16 mouse cellular contexts compared by ENCODE assay signal in genomic region chr3:137153234-137153633, GRCm38 (mm10).
DNase-seq lines count a peak whose midpoint lies in the region; ATAC-seq and TF ChIP-seq lines count a peak whose summit lies in the region.
"Had no signal": no experiment of that assay in that cellular context is flagged by ENCODE, and none has a peak within 500 bp of the region (broad histone marks: within the 10 kb centered on the region; RNA-seq: fewer than 3 reads in every experiment).

No protein-coding gene starts in this region.

- no peak for TF ChIP-seq CTCF in CH12.LX (conservative IDR thresholded peaks at IDR 0.05 in 1 of 2, IDR thresholded peaks at IDR 0.05 in 1 of 2; ENCODE audit: low read depth in 2 of 2, low read length in 2 of 2)

- ATAC-seq in hindbrain, embryonic 13.5 days (ENCODE audit: low FRiP score): no peak
- ATAC-seq in common myeloid progenitor, adult 5-6 weeks (replicated peaks; ENCODE audit: low read depth, poor library complexity, severe bottlenecking): peak; percentile 57; the same call in 1 of the 2 replicates
- ATAC-seq in forebrain, embryonic 13.5 days: no peak
- ATAC-seq: CD4-positive, CD25-positive, alpha-beta regulatory T cell, adult 4 months; liver, embryonic 12.5 days had no signal

- in situ Hi-C loops in CH12.LX (cut with MboI; ENCODE audit: low pct_ligation_motif_present, low pct_unique_long_range_greater_than_20kb, low sequenced_read_pairs): no loop called here

- no peak for DNase-seq in hindbrain, embryonic 10.5 days (ENCODE audit: low spot score)
- DNase-seq in CH12.LX (ENCODE audit: extremely low read depth): no peak
- DNase-seq in lung, postnatal 10 days: peak; percentile 34
- DNase-seq in thymus, postnatal 0 days (ENCODE audit: low spot score): no peak
- DNase-seq in embryo, embryonic 10 days (ENCODE audit: low spot score): no peak
- DNase-seq: cerebellum, adult 2 months; heart, postnatal 14 days; midbrain, embryonic 14.5 days; right cerebral cortex, postnatal 25 days; thymus, postnatal 25 days had no signal

- TF ChIP-seq RAD21 in CH12.LX (IDR thresholded peaks at IDR 0.05; ENCODE audit: low read depth, low read length): no peak

- no peaks in the 10 kb centered on the region for H3K36me3 ChIP-seq in hindbrain, embryonic 10.5 days
- no peaks in the 10 kb centered on the region for H3K36me3 ChIP-seq in hindbrain, embryonic 13.5 days
- H3K36me3 ChIP-seq in CH12.LX (replicated peaks in 1 of 2; ENCODE audit: control insufficient read depth in 1 of 2, insufficient read depth in 1 of 2, low read length in 1 of 2): no peaks in the 10 kb centered on the region
- no peaks in the 10 kb centered on the region for H3K36me3 ChIP-seq in forebrain, embryonic 13.5 days (ENCODE audit: poor library complexity, severe bottlenecking)
- H3K36me3 ChIP-seq: liver, embryonic 12.5 days; stomach, embryonic 15.5 days had no signal

- H3K27me3 ChIP-seq in hindbrain, embryonic 10.5 days (ENCODE audit: insufficient read depth, poor library complexity, severe bottlenecking): no peaks in the 10 kb centered on the region
- no peaks in the 10 kb centered on the region for H3K27me3 ChIP-seq in hindbrain, embryonic 13.5 days
- H3K27me3 ChIP-seq in CH12.LX (replicated peaks): no peaks in the 10 kb centered on the region
- H3K27me3 ChIP-seq in forebrain, embryonic 13.5 days: no peaks in the 10 kb centered on the region
- H3K27me3 ChIP-seq: liver, embryonic 12.5 days; stomach, embryonic 15.5 days had no signal

- H3K4me2 ChIP-seq in hindbrain, embryonic 13.5 days: no peak overlapping the region
- H3K4me2 ChIP-seq in CH12.LX (ENCODE audit: insufficient read depth, low read depth, poor library complexity, severe bottlenecking): peak overlapping the region; percentile 2; the same call in 1 of the 2 replicates
- no peak overlapping the region for H3K4me2 ChIP-seq in forebrain, embryonic 13.5 days
- H3K4me2 ChIP-seq: liver, embryonic 12.5 days; stomach, embryonic 15.5 days had no signal

- no peak for TF ChIP-seq EP300 in CH12.LX (IDR thresholded peaks at IDR 0.05; ENCODE audit: low read length)

- peaks cover 26% of the 10 kb centered on the region for H3K4me1 ChIP-seq in hindbrain, embryonic 10.5 days (replicated peaks)
- peaks cover 14% of the 10 kb centered on the region for H3K4me1 ChIP-seq in hindbrain, embryonic 13.5 days (replicated peaks)
- H3K4me1 ChIP-seq in CH12.LX (ENCODE audit: control insufficient read depth in 1 of 2, insufficient read depth in 2 of 2): no peaks in the 10 kb centered on the region; a peak in 1 of 4 replicates
- peaks cover 23% of the 10 kb centered on the region for H3K4me1 ChIP-seq in forebrain, embryonic 13.5 days
- H3K4me1 ChIP-seq: liver, embryonic 12.5 days; stomach, embryonic 15.5 days had no signal

- H3K9me3 ChIP-seq in hindbrain, embryonic 10.5 days: no peaks in the 10 kb centered on the region
- no peaks in the 10 kb centered on the region for H3K9me3 ChIP-seq in hindbrain, embryonic 13.5 days
- H3K9me3 ChIP-seq in CH12.LX (replicated peaks; ENCODE audit: low read length): no peaks in the 10 kb centered on the region
- no peaks in the 10 kb centered on the region for H3K9me3 ChIP-seq in forebrain, embryonic 13.5 days (replicated peaks)
- H3K9me3 ChIP-seq: liver, embryonic 12.5 days; stomach, embryonic 15.5 days had no signal

- no peak for TF ChIP-seq POLR2A in CH12.LX (IDR thresholded peaks at IDR 0.05; ENCODE audit: low read depth, low read length)

- 77% methylated on average over 6 of the region's 6 CpGs for WGBS in hindbrain, embryonic 10.5 days
- WGBS in hindbrain, embryonic 13.5 days: 74% methylated on average over 6 of the region's 6 CpGs
- WGBS in forebrain, embryonic 13.5 days: 85% methylated on average over 6 of the region's 6 CpGs

- dilution Hi-C loops in CH12.LX (cut with MboI; ENCODE audit: extremely low pct_ligation_motif_present, extremely low pct_unique_long_range_greater_than_20kb, low sequenced_read_pairs): no loop called here

- no peak overlapping the region for H3K4me3 ChIP-seq in hindbrain, embryonic 10.5 days
- H3K4me3 ChIP-seq in hindbrain, embryonic 13.5 days: no peak overlapping the region
- no peak overlapping the region for H3K4me3 ChIP-seq in CH12.LX (replicated peaks in 1 of 3; ENCODE audit: low read depth in 2 of 3, low read length in 2 of 3, poor library complexity in 1 of 3)
- no peak overlapping the region for H3K4me3 ChIP-seq in forebrain, embryonic 13.5 days
- H3K4me3 ChIP-seq: liver, embryonic 12.5 days; stomach, embryonic 15.5 days had no signal

- H3K9ac ChIP-seq in hindbrain, embryonic 13.5 days: no peak overlapping the region
- no peak overlapping the region for H3K9ac ChIP-seq in CH12.LX (ENCODE audit: insufficient read depth, low read depth)
- no peak overlapping the region for H3K9ac ChIP-seq in forebrain, embryonic 13.5 days
- H3K9ac ChIP-seq: liver, embryonic 12.5 days; stomach, embryonic 15.5 days had no signal

- no peaks in the 10 kb centered on the region for H3K79me2 ChIP-seq in CH12.LX (replicated peaks; ENCODE audit: control insufficient read depth, extremely low read depth, insufficient read depth, poor library complexity, severe bottlenecking)

- peak overlapping the region; percentile 46; the same call in 1 of the 2 replicates for H3K27ac ChIP-seq in hindbrain, embryonic 10.5 days
- no peak overlapping the region for H3K27ac ChIP-seq in hindbrain, embryonic 13.5 days
- no peak overlapping the region for H3K27ac ChIP-seq in CH12.LX (ENCODE audit: insufficient read depth, low read depth)
- H3K27ac ChIP-seq in forebrain, embryonic 13.5 days: no peak overlapping the region
- H3K27ac ChIP-seq: liver, embryonic 12.5 days; stomach, embryonic 15.5 days had no signal

TF ChIP-seq in CH12.LX, 34 proteins besides CTCF, POLR2A, EP300 and RAD21:
- TF ChIP-seq JUND (conservative IDR thresholded peaks at IDR 0.05; ENCODE audit: low read depth, low read length): no peak
- no peak for TF ChIP-seq IRF4 (IDR thresholded peaks at IDR 0.05; ENCODE audit: low read depth, low read length)
- TF ChIP-seq ELF1 (IDR thresholded peaks at IDR 0.05; ENCODE audit: low read depth, low read length): no peak
- no peak for TF ChIP-seq ZC3H11A (IDR thresholded peaks at IDR 0.05; ENCODE audit: low read depth, low read length)
- no peak for TF ChIP-seq PAX5 (IDR thresholded peaks at IDR 0.05; ENCODE audit: low read length)
- no peak for TF ChIP-seq CHD2 (IDR thresholded peaks at IDR 0.05; ENCODE audit: low read length)
- TF ChIP-seq HCFC1 (IDR thresholded peaks at IDR 0.05; ENCODE audit: low read depth, low read length): no peak
- TF ChIP-seq POLR2AphosphoS2 (IDR thresholded peaks at IDR 0.05; ENCODE audit: low read depth, low read length): no peak
- TF ChIP-seq MYC (IDR thresholded peaks at IDR 0.05; ENCODE audit: low read depth, low read length): no peak
- TF ChIP-seq RCOR1 (conservative IDR thresholded peaks at IDR 0.05; ENCODE audit: low read depth, low read length): no peak
